Mouse (Mus musculus) kidney, adult 2 months (tissue): Measurements from ENCODE around the gene Gpr12.

Source experiments
- CTCF ChIP-seq: fragments of 200-500 bp; conservative IDR thresholded peaks from 2 replicates; pipeline ENCODE4 v1.5.1; 2011; ENCODE audit warnings: low read depth, mild to moderate bottlenecking, control low read depth, low read length, moderate library complexity, mixed read lengths; ENCODE audit not compliant: insufficient read depth, insufficient read length
- POLR2A ChIP-seq: fragments of 200-500 bp; IDR thresholded peaks from one replicate; pipeline ENCODE4 v1.6.1; 2011; ENCODE audit warnings: low read depth, low read length, control low read depth

- TF ChIP-seq POLR2A, result no peak
- TF ChIP-seq CTCF, result no peak
Measured at GRCm38 (mm10) chr5:146606221-146606620, 21.2 kb upstream of the Gpr12 start.
